ENCODE assay signal across 20 mouse cellular contexts in genomic region chr1:51386874-51387273, GRCm38 (mm10).
DNase-seq lines count a peak whose midpoint lies in the region; ATAC-seq and TF ChIP-seq lines count a peak whose summit lies in the region.
"Had no signal": no experiment of that assay in that cellular context is flagged by ENCODE, and none has a peak within 500 bp of the region (broad histone marks: within the 10 kb centered on the region; RNA-seq: fewer than 3 reads in every experiment).

No protein-coding gene starts in this region.

- in situ Hi-C loops in Patski (cut with MboI; ENCODE audit: low pct_unique_long_range_greater_than_20kb): no loop called here

- no peaks in the 10 kb centered on the region for H3K79me2 ChIP-seq in C2C12 (ENCODE audit: control insufficient read depth, insufficient read depth)

- H3K27me3 ChIP-seq in C2C12 (ENCODE audit: control insufficient read depth, insufficient read depth, insufficient read length) (no peaks in the 10 kb centered on the region), Patski (peaks cover 2% of the 10 kb centered on the region)
- no peaks in the 10 kb centered on the region for H3K27me3 ChIP-seq in intestine, postnatal 0 days (replicated peaks; ENCODE audit: control insufficient read depth, insufficient read depth, low read length)
- H3K27me3 ChIP-seq: embryonic facial prominence, embryonic 12.5 days; forebrain, embryonic 13.5 days; forebrain, embryonic 15.5 days had no signal

- H3K9ac ChIP-seq in intestine, postnatal 0 days (ENCODE audit: low read depth, low read length): no peak overlapping the region
- H3K9ac ChIP-seq: embryonic facial prominence, embryonic 12.5 days; forebrain, embryonic 13.5 days; forebrain, embryonic 15.5 days; forebrain, postnatal 0 days had no signal

- no peaks in the 10 kb centered on the region for H3K4me1 ChIP-seq in intestine, postnatal 0 days (replicated peaks; ENCODE audit: control insufficient read depth, insufficient read depth, low read length)
- H3K4me1 ChIP-seq: embryonic facial prominence, embryonic 10.5 days; embryonic facial prominence, embryonic 12.5 days; forebrain, embryonic 13.5 days had no signal

- H3K4me3 ChIP-seq in C2C12 (ENCODE audit: insufficient read depth, poor library complexity, severe bottlenecking): no peak overlapping the region
- no peak overlapping the region for H3K4me3 ChIP-seq in intestine, postnatal 0 days (ENCODE audit: low read depth, low read length)
- H3K4me3 ChIP-seq: embryonic facial prominence, embryonic 10.5 days; embryonic facial prominence, embryonic 12.5 days; forebrain, embryonic 13.5 days; forebrain, embryonic 15.5 days had no signal

- no peak overlapping the region for H3ac ChIP-seq in C2C12 (ENCODE audit: control insufficient read depth, insufficient read length, low read depth)

- POLR2A ChIA-PET in Patski (lab: Charles Lee): no interaction called here

- no peak overlapping the region for H3K27ac ChIP-seq in intestine, postnatal 0 days (ENCODE audit: low read depth, low read length)
- H3K27ac ChIP-seq: embryonic facial prominence, embryonic 10.5 days; embryonic facial prominence, embryonic 12.5 days; forebrain, embryonic 13.5 days; forebrain, embryonic 15.5 days had no signal

- ATAC-seq in Patski: peak; percentile 51
- ATAC-seq in intestine, postnatal 0 days: no peak
- ATAC-seq: forebrain, embryonic 13.5 days; forebrain, embryonic 15.5 days; forebrain, postnatal 0 days had no signal

- CTCF ChIA-PET in Patski (lab: Charles Lee): interaction anchor here (0.9 kb wide), 2 partner anchors 9 to 11 kb away, joined by 3 to 4 read pairs; no protein-coding TSS in a partner anchor

- H3K4me2 ChIP-seq in intestine, postnatal 0 days (replicated peaks; ENCODE audit: low read depth): no peak overlapping the region
- H3K4me2 ChIP-seq: embryonic facial prominence, embryonic 12.5 days; forebrain, embryonic 13.5 days; forebrain, embryonic 15.5 days had no signal

- no peak for TF ChIP-seq CTCF in C2C12 (IDR thresholded peaks at IDR 0.05; ENCODE audit: control insufficient read depth, insufficient read depth, insufficient read length)
- no peak for TF ChIP-seq CTCF in Patski (IDR thresholded peaks at IDR 0.05)
- TF ChIP-seq CTCF in intestine, postnatal 0 days (IDR thresholded peaks at IDR 0.05; ENCODE audit: low read depth): no peak

- WGBS in intestine, postnatal 0 days: 85% methylated on average over 3 of the region's 3 CpGs

- no peaks in the 10 kb centered on the region for H3K79me3 ChIP-seq in C2C12 (ENCODE audit: low read depth)

- DNase-seq in 3134 (ENCODE audit: extremely low read depth, insufficient read length, low spot score) (peak; percentile 24), Patski (ENCODE audit: low read depth, low spot score) (no peak)
- DNase-seq in layer of hippocampus, postnatal 14 days (ENCODE audit: low spot score in 2 of 2): no peak
- no peak for DNase-seq in gastrocnemius, adult 8-10 months (ENCODE audit: low spot score in 2 of 2)
- DNase-seq: adrenal gland, adult 2 months; adrenal gland, postnatal 10 days; adrenal gland, postnatal 25 days; B cell, adult 2 months; cerebellum, adult 11-12 months; cerebellum, adult 2 months; cerebellum, adult 9-10 months; cerebellum, postnatal 10 days; cerebellum, postnatal 25 days; forebrain, postnatal 0 days had no signal

- H3K36me3 ChIP-seq in C2C12 (ENCODE audit: control insufficient read depth, insufficient read depth): no peaks in the 10 kb centered on the region
- H3K36me3 ChIP-seq in intestine, postnatal 0 days (ENCODE audit: control insufficient read depth, insufficient read depth): no peaks in the 10 kb centered on the region
- H3K36me3 ChIP-seq: embryonic facial prominence, embryonic 10.5 days; embryonic facial prominence, embryonic 12.5 days; forebrain, embryonic 15.5 days had no signal

- H3K9me3 ChIP-seq in intestine, postnatal 0 days (ENCODE audit: control insufficient read depth): no peaks in the 10 kb centered on the region
- H3K9me3 ChIP-seq: embryonic facial prominence, embryonic 10.5 days; embryonic facial prominence, embryonic 12.5 days; forebrain, embryonic 13.5 days; forebrain, embryonic 15.5 days had no signal

TF ChIP-seq in C2C12, 6 proteins besides CTCF, POLR2A, EP300 and RAD21:
- TF ChIP-seq MYOD1 (IDR thresholded peaks at IDR 0.05; ENCODE audit: control insufficient read depth, insufficient read length, low read depth) (peak; percentile 72), MAX (IDR thresholded peaks at IDR 0.05) (no peak)
